Mouse (Mus musculus) midbrain, embryonic 11.5 days (tissue): ENCODE data around the gene Lrrc55. TPM values are rescaled to one million over a fixed set of nuclear protein-coding genes. Genes with fewer than 3 reads are reported as not detected.

ENCODE experiments used
- ATAC-seq: fragments of 200-750 bp; cut with Nextera tagmentation; 2 replicates; pipeline ENCODE4 v1.8.0; 2017; ENCODE audit warnings: moderate TSS enrichment, moderate library complexity; ENCODE audit not compliant: low FRiP score
- DNase-seq: peaks from one replicate; pipeline ENCODE4 v3.0.0; 2015; ENCODE audit warnings: low spot score; ENCODE audit errors: missing footprints
- H3K27ac ChIP-seq: fragments of 300-500 bp; sonication (generic); 2 replicates; pipeline ENCODE4 v1.5.1; 2014; ENCODE audit warnings: low read depth, low read length
- H3K27me3 ChIP-seq: fragments of 300-500 bp; sonication (generic); 2 replicates; pipeline ENCODE4 v1.6.1; 2014; ENCODE audit warnings: mild to moderate bottlenecking, low read length, moderate library complexity, mixed read lengths; ENCODE audit not compliant: control insufficient read depth, insufficient read depth
- H3K36me3 ChIP-seq: fragments of 300-500 bp; sonication (generic); 2 replicates; pipeline ENCODE4 v1.6.1; 2014; ENCODE audit warnings: mild to moderate bottlenecking, low read length, moderate library complexity, mixed read lengths; ENCODE audit not compliant: control insufficient read depth, insufficient read depth
- H3K4me1 ChIP-seq: fragments of 300-500 bp; sonication (generic); 2 replicates; pipeline ENCODE4 v1.6.1; 2014; ENCODE audit warnings: low read length; ENCODE audit not compliant: control insufficient read depth, insufficient read depth
- H3K4me2 ChIP-seq: fragments of 300-500 bp; sonication (generic); 2 replicates; pipeline ENCODE4 v1.6.1; 2014; ENCODE audit warnings: mild to moderate bottlenecking, moderate library complexity
- H3K4me3 ChIP-seq: fragments of 300-500 bp; sonication (generic); 2 replicates; pipeline ENCODE4 v1.5.1; 2014; ENCODE audit warnings: low read depth, low read length
- H3K9ac ChIP-seq: fragments of 300-500 bp; sonication (generic); 2 replicates; pipeline ENCODE4 v1.6.1; 2014; ENCODE audit warnings: low read length
- H3K9me3 ChIP-seq: fragments of 300-500 bp; sonication (generic); 2 replicates; pipeline ENCODE4 v1.6.1; 2016; ENCODE audit warnings: low read length; ENCODE audit not compliant: control insufficient read depth
- WGBS: fragments of 180-500 bp; shearing (Covaris S2); extraction: QIAGEN DNeasy Blood & Tissue Kit; methylation state at CpG from one replicate; pipeline ENCODE4 v1.1.7; 2014; 5-methylcytosine and 5-hydroxymethylcytosine counted together
- polyA plus RNA-seq: library from polyadenylated mRNA; unstranded; fragments of >200 nt; fragmentation: Nextera tagmentation; extraction: Ambion mirVana; gene quantifications from 2 replicates; pipeline ENCODE4 v1.2.1, GENCODE M21; 2014

Lrrc55 gene
- polyA plus RNA-seq, 1 experiment from 2014 or later: 1.2 TPM

- H3K9me3 ChIP-seq: no peaks in the 10 kb centered on the region
- no peaks in the 10 kb centered on the region for H3K36me3 ChIP-seq
- H3K27ac ChIP-seq: no peak overlapping the region
- H3K9ac ChIP-seq: no peak overlapping the region
- ATAC-seq: no peak
- H3K27me3 ChIP-seq: no peaks in the 10 kb centered on the region
- no peak overlapping the region for H3K4me2 ChIP-seq
- no peak overlapping the region for H3K4me3 ChIP-seq
- DNase-seq: no peak
- H3K4me1 ChIP-seq: no peaks in the 10 kb centered on the region
Measured at GRCm38 (mm10) chr2:85140833-85141232, 56.2 kb downstream of the Lrrc55 start.

GRCm38 (mm10) chr2:85139846-85140245 lies 57.2 kb downstream of the Lrrc55 start:
- peak; percentile 54 for DNase-seq
- H3K27me3 ChIP-seq: no peaks in the 10 kb centered on the region
- H3K9ac ChIP-seq: no peak overlapping the region
- no peak overlapping the region for H3K27ac ChIP-seq
- no peaks in the 10 kb centered on the region for H3K36me3 ChIP-seq
- no peaks in the 10 kb centered on the region for H3K9me3 ChIP-seq
- H3K4me1 ChIP-seq: no peaks in the 10 kb centered on the region
- no peak for ATAC-seq
- no peak overlapping the region for H3K4me3 ChIP-seq
- H3K4me2 ChIP-seq: no peak overlapping the region
- 75% methylated on average over 7 of the region's 7 CpGs for WGBS

- peak; percentile 60 for DNase-seq
- H3K27me3 ChIP-seq: no peaks in the 10 kb centered on the region; the same call in 1 of the 2 replicates
- no peaks in the 10 kb centered on the region for H3K36me3 ChIP-seq
- H3K27ac ChIP-seq: no peak overlapping the region
- 78% methylated on average over 4 of the region's 4 CpGs for WGBS
- no peak for ATAC-seq
- no peaks in the 10 kb centered on the region for H3K4me1 ChIP-seq
- H3K4me2 ChIP-seq: no peak overlapping the region
- H3K9me3 ChIP-seq: no peaks in the 10 kb centered on the region
- no peak overlapping the region for H3K4me3 ChIP-seq
- no peak overlapping the region for H3K9ac ChIP-seq
Measured at GRCm38 (mm10) chr2:85139393-85139792, 57.6 kb downstream of the Lrrc55 start.

- 32% methylated on average over 2 of the region's 2 CpGs for WGBS
- H3K4me3 ChIP-seq: no peak overlapping the region
- H3K27ac ChIP-seq: no peak overlapping the region
Measured at GRCm38 (mm10) chr2:85138143-85138542, 58.9 kb downstream of the Lrrc55 start.

GRCm38 (mm10) chr2:85137601-85138140 lies 59.3 kb downstream of the Lrrc55 start:
- Histone ChIP-seq H3K36me3 (no peaks in the 10 kb centered on the region), H3K4me1 (no peaks in the 10 kb centered on the region), H3K4me3 (no peak overlapping the region), H3K27me3 (no peaks in the 10 kb centered on the region; the same call in 1 of the 2 replicates), H3K9me3 (no peaks in the 10 kb centered on the region), H3K27ac (no peak overlapping the region), H3K4me2 (no peak overlapping the region), H3K9ac (no peak overlapping the region)
- peak; percentile 77 for DNase-seq
- no peak for ATAC-seq
- WGBS: 75% methylated on average over 10 of the region's 10 CpGs

More at GRCm38 (mm10) chr2:85138143-85138542, 58.9 kb downstream of the Lrrc55 start:
- H3K27me3 ChIP-seq: no peaks in the 10 kb centered on the region; the same call in 1 of the 2 replicates
- no peak for ATAC-seq
- H3K36me3 ChIP-seq: no peaks in the 10 kb centered on the region
- H3K4me1 ChIP-seq: no peaks in the 10 kb centered on the region
- H3K9ac ChIP-seq: no peak overlapping the region
- peak; percentile 23 for DNase-seq
- H3K9me3 ChIP-seq: no peaks in the 10 kb centered on the region
- H3K4me2 ChIP-seq: no peak overlapping the region

- Histone ChIP-seq H3K4me3 (no peak overlapping the region), H3K9ac (no peak overlapping the region), H3K9me3 (no peaks in the 10 kb centered on the region), H3K36me3 (no peaks in the 10 kb centered on the region), H3K4me1 (no peaks in the 10 kb centered on the region), H3K27ac (no peak overlapping the region), H3K27me3 (no peaks in the 10 kb centered on the region; the same call in 1 of the 2 replicates), H3K4me2 (no peak overlapping the region)
- ATAC-seq: peak; percentile 35; the same call in 1 of the 2 replicates
- DNase-seq: peak; percentile 78
- 83% methylated on average over 21 of the region's 21 CpGs for WGBS
Measured at GRCm38 (mm10) chr2:85136831-85137520, 60.0 kb downstream of the Lrrc55 start.

- Histone ChIP-seq H3K4me2 (no peak within 1 kb of the TSS), H3K27ac (no peak within 1 kb of the TSS), H3K27me3 (no peaks in the 10 kb centered on the region; the same call in 1 of the 2 replicates), H3K4me3 (no peak within 1 kb of the TSS), H3K9ac (no peak within 1 kb of the TSS), H3K9me3 (no peaks in the 10 kb centered on the region), H3K36me3 (no peaks in the 10 kb centered on the region), H3K4me1 (no peaks in the 10 kb centered on the region)
- ATAC-seq: peak; percentile 45
- 15% methylated on average over 3 of the region's 4 CpGs for WGBS
- peak; percentile 37 for DNase-seq
Measured at GRCm38 (mm10) chr2:85136089-85136488, 60.9 kb downstream of the Lrrc55 start, which contains the start of gene Aplnr. Aplnr (plus strand) TSS chr2:85136225.

GRCm38 (mm10) chr2:85135099-85135498 lies 61.9 kb downstream of the Lrrc55 start:
- 53% methylated on average over 1 of the region's 1 CpGs for WGBS
- H3K27ac ChIP-seq: no peak overlapping the region

GRCm38 (mm10) chr2:85132204-85132603 lies 64.8 kb downstream of the Lrrc55 start:
- Histone ChIP-seq H3K4me2 (no peak overlapping the region), H3K9me3 (no peaks in the 10 kb centered on the region), H3K36me3 (no peaks in the 10 kb centered on the region), H3K4me3 (no peak overlapping the region), H3K4me1 (peaks cover 3% of the 10 kb centered on the region; the same call in 1 of the 2 replicates), H3K27me3 (no peaks in the 10 kb centered on the region; the same call in 1 of the 2 replicates), H3K27ac (no peak overlapping the region), H3K9ac (no peak overlapping the region)
- no peak for ATAC-seq
- 62% methylated on average over 2 of the region's 2 CpGs for WGBS
- no peak for DNase-seq

More at GRCm38 (mm10) chr2:85135099-85135498, 61.9 kb downstream of the Lrrc55 start:
- no peak overlapping the region for H3K4me2 ChIP-seq
- H3K36me3 ChIP-seq: no peaks in the 10 kb centered on the region
- no peak overlapping the region for H3K4me3 ChIP-seq
- no peaks in the 10 kb centered on the region for H3K9me3 ChIP-seq
- DNase-seq: peak; percentile 14
- peaks cover 3% of the 10 kb centered on the region; the same call in 1 of the 2 replicates for H3K4me1 ChIP-seq
- ATAC-seq: no peak
- H3K27me3 ChIP-seq: no peaks in the 10 kb centered on the region; the same call in 1 of the 2 replicates
- no peak overlapping the region for H3K9ac ChIP-seq
